Mouse (Mus musculus) liver, embryonic 11.5 days (tissue): Measurements from ENCODE around the gene Cenpn. TPM values are rescaled to one million over a fixed set of nuclear protein-coding genes. Genes with fewer than 3 reads are reported as not detected.

Experiments used
- ATAC-seq: fragments of 200-750 bp; cut with Nextera tagmentation; replicated peaks from 2 replicates; pipeline ENCODE4 v1.8.0; 2017; ENCODE audit warnings: moderate number of reproducible peaks, mild to moderate bottlenecking, moderate TSS enrichment, moderate library complexity; ENCODE audit not compliant: low FRiP score
- DNase-seq: peaks from one replicate; pipeline ENCODE4 v3.0.0-alpha.2; 2017; ENCODE audit warnings: low spot score
- H3K27ac ChIP-seq: fragments of 300-500 bp; sonication (generic); 2 replicates; pipeline ENCODE4 v1.5.1; 2014; ENCODE audit warnings: mild to moderate bottlenecking, low read depth, low read length, control low read depth
- H3K27me3 ChIP-seq: fragments of 300-500 bp; sonication (generic); replicated peaks from 2 replicates; pipeline ENCODE4 v1.6.1; 2014; ENCODE audit warnings: low read length, mixed read lengths; ENCODE audit not compliant: control insufficient read depth, insufficient read depth
- H3K36me3 ChIP-seq: fragments of 300-500 bp; sonication (generic); 2 replicates; pipeline ENCODE4 v1.6.1; 2014; ENCODE audit warnings: mild to moderate bottlenecking, low read length, moderate library complexity, mixed read lengths; ENCODE audit not compliant: control insufficient read depth, insufficient read depth
- H3K4me1 ChIP-seq: fragments of 300-500 bp; sonication (generic); replicated peaks from 2 replicates; pipeline ENCODE4 v1.6.1; 2014; ENCODE audit warnings: low read length, mixed read lengths; ENCODE audit not compliant: control insufficient read depth, insufficient read depth
- H3K4me2 ChIP-seq: fragments of 300-500 bp; sonication (generic); 2 replicates; pipeline ENCODE4 v1.6.1; 2014; ENCODE audit warnings: mild to moderate bottlenecking, control low read depth, moderate library complexity
- H3K4me3 ChIP-seq: fragments of 300-500 bp; sonication (generic); 2 replicates; pipeline ENCODE4 v1.5.1; 2014; ENCODE audit warnings: low read depth, low read length, control low read depth
- H3K9ac ChIP-seq: fragments of 300-500 bp; sonication (generic); 2 replicates; pipeline ENCODE4 v1.6.1; 2014; ENCODE audit warnings: low read depth, low read length, control low read depth
- H3K9me3 ChIP-seq: fragments of 300-500 bp; sonication (generic); 2 replicates; pipeline ENCODE4 v1.6.1; 2016; ENCODE audit warnings: low read length, inconsistent platforms, mixed read lengths; ENCODE audit not compliant: control insufficient read depth
- WGBS: fragments of 180-500 bp; shearing (Covaris S2); extraction: QIAGEN DNeasy Blood & Tissue Kit; methylation state at CpG from one replicate; pipeline ENCODE4 v1.1.7; 2014; 5-methylcytosine and 5-hydroxymethylcytosine counted together
- polyA plus RNA-seq: library from polyadenylated mRNA; unstranded; fragments of >200 nt; fragmentation: Nextera tagmentation; extraction: Ambion mirVana; gene quantifications from 2 replicates; pipeline ENCODE4 v1.2.1, GENCODE M21; 2014

Gene Cenpn
- polyA plus RNA-seq, 1 experiment from 2014 or later = 53.9 TPM

DNA sequence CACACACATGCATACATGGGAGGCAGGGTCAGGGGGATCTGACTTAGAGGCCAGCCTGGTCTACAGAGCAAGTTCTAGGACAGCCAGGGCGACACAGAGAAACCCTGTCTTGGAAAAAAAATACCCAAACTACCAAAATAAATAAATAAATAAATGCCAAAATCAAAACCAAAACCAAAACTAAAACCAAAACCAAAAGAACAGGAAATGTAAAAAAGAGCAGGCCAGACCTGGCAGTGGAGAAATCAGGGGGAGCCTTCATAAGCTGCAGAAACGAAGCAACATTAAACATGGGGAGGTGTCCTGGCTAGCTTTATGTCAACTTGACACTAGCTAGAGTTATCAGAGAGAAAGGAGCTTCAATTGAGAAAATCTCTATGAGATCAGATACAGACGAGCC is 29.4 kb upstream of the Cenpn start:
- WGBS = 86% methylated on average over 3 of the region's 3 CpGs
- Histone ChIP-seq H3K4me3 (no peak overlapping the region), H3K27me3 (no peaks in the 10 kb centered on the region), H3K9me3 (peaks cover 4% of the 10 kb centered on the region; the same call in 1 of the 2 replicates), H3K4me1 (no peaks in the 10 kb centered on the region), H3K9ac (no peak overlapping the region), H3K4me2 (no peak overlapping the region), H3K36me3 (peaks cover 9% of the 10 kb centered on the region; the same call in 1 of the 2 replicates), H3K27ac (no peak overlapping the region)
- DNase-seq (no peak), ATAC-seq (no peak)

DNA sequence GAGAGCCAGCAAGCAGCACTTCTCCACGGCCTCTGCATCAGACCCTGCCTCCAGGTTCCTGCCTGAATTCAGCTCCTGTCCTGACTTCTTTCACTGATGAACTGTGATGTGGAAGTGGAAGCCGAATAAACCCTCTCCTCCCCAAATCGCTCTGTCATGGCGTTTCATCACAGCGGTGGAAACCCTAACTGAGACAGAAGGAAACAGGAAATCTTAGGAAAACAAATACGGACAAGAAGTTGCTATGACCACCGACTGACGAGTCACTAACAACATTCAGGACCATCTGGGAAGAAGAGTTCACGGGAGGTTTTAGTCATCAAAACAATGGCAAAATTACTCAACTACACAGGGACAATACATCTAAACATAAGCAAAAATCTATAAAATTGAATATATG is 28.9 kb upstream of the Cenpn start:
- no peaks in the 10 kb centered on the region for H3K27me3 ChIP-seq
- H3K4me2 ChIP-seq = no peak overlapping the region
- peaks cover 4% of the 10 kb centered on the region; the same call in 1 of the 2 replicates for H3K9me3 ChIP-seq
- H3K36me3 ChIP-seq = peaks cover 9% of the 10 kb centered on the region; the same call in 1 of the 2 replicates
- H3K27ac ChIP-seq = no peak overlapping the region
- no peak overlapping the region for H3K9ac ChIP-seq
- no peak for DNase-seq
- WGBS = 81% methylated on average over 9 of the region's 9 CpGs
- H3K4me3 ChIP-seq = no peak overlapping the region
- no peak for ATAC-seq
- H3K4me1 ChIP-seq = no peaks in the 10 kb centered on the region

GRCm38 (mm10) chr8:116893938-116894337 is 27.6 kb upstream of the Cenpn start:
- WGBS = 75% methylated on average over 11 of the region's 11 CpGs
- Histone ChIP-seq H3K36me3 (peaks cover 9% of the 10 kb centered on the region; the same call in 1 of the 2 replicates), H3K27ac (no peak overlapping the region), H3K9ac (no peak overlapping the region), H3K4me3 (no peak overlapping the region), H3K27me3 (no peaks in the 10 kb centered on the region), H3K9me3 (peaks cover 4% of the 10 kb centered on the region; the same call in 1 of the 2 replicates), H3K4me2 (no peak overlapping the region), H3K4me1 (no peaks in the 10 kb centered on the region)
- no peak for DNase-seq
- ATAC-seq = no peak

- DNase-seq (no peak), ATAC-seq (no peak)
- H3K9ac ChIP-seq = no peak overlapping the region
- H3K36me3 ChIP-seq = peaks cover 4% of the 10 kb centered on the region; the same call in 1 of the 2 replicates
- no peaks in the 10 kb centered on the region for H3K4me1 ChIP-seq
- no peak overlapping the region for H3K27ac ChIP-seq
- H3K27me3 ChIP-seq = no peaks in the 10 kb centered on the region
- no peak overlapping the region for H3K4me3 ChIP-seq
- H3K4me2 ChIP-seq = no peak overlapping the region
- WGBS = 91% methylated on average over 6 of the region's 6 CpGs
- peaks cover 4% of the 10 kb centered on the region; the same call in 1 of the 2 replicates for H3K9me3 ChIP-seq
Measured at GRCm38 (mm10) chr8:116895521-116895920, 26.0 kb upstream of the Cenpn start.

- Histone ChIP-seq H3K27me3 (no peaks in the 10 kb centered on the region), H3K4me1 (no peaks in the 10 kb centered on the region), H3K27ac (no peak overlapping the region), H3K4me2 (no peak overlapping the region), H3K9ac (no peak overlapping the region), H3K36me3 (peaks cover 12% of the 10 kb centered on the region; the same call in 1 of the 2 replicates), H3K4me3 (no peak overlapping the region), H3K9me3 (no peaks in the 10 kb centered on the region)
- DNase-seq (no peak), ATAC-seq (no peak)
- WGBS = 98% methylated on average over 4 of the region's 4 CpGs
Measured at GRCm38 (mm10) chr8:116904736-116905135, 16.8 kb upstream of the Cenpn start.

- Histone ChIP-seq H3K4me2 (no peak overlapping the region), H3K9ac (no peak overlapping the region), H3K4me1 (no peaks in the 10 kb centered on the region), H3K27ac (no peak overlapping the region), H3K36me3 (peaks cover 14% of the 10 kb centered on the region; the same call in 1 of the 2 replicates), H3K27me3 (no peaks in the 10 kb centered on the region), H3K4me3 (no peak overlapping the region), H3K9me3 (no peaks in the 10 kb centered on the region)
- no peak; the same call in 1 of the 2 replicates for ATAC-seq
- 77% methylated on average over 4 of the region's 4 CpGs for WGBS
- no peak for DNase-seq
Measured at GRCm38 (mm10) chr8:116905252-116905651, 16.3 kb upstream of the Cenpn start.

DNA sequence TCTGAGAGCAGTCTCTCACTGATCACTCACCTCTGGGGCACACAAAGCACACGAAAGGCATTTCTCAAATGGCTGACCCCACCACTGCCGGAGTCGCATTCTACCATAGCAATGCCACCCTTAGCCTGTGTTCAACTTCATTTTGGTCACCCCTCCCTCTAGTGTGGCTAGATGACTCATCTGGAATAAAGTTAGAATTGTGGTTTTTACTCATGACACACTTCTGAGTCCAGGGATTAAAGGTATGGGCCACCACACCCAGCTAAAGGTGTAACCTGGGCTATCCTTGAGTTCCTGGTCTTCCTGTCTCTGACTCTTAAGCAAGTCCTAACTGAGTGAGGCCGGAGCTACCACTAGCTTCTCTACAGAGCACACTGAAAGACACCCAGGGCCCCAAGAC is 15.7 kb upstream of the Cenpn start:
- WGBS = 88% methylated on average over 4 of the region's 4 CpGs
- no peaks in the 10 kb centered on the region for H3K9me3 ChIP-seq
- H3K9ac ChIP-seq = no peak overlapping the region
- H3K36me3 ChIP-seq = peaks cover 14% of the 10 kb centered on the region; the same call in 1 of the 2 replicates
- no peak overlapping the region for H3K4me3 ChIP-seq
- no peaks in the 10 kb centered on the region for H3K4me1 ChIP-seq
- DNase-seq = no peak
- H3K27me3 ChIP-seq = no peaks in the 10 kb centered on the region
- H3K4me2 ChIP-seq = no peak overlapping the region
- H3K27ac ChIP-seq = no peak overlapping the region
- no peak for ATAC-seq

- 0 out of 2 replicates have a peak, but pooled peaks cover 11% of the 10 kb centered on the region for H3K36me3 ChIP-seq
- no peaks in the 10 kb centered on the region for H3K9me3 ChIP-seq
- H3K4me2 ChIP-seq = peak overlapping the region; percentile 68
- peak; percentile 68 for ATAC-seq
- DNase-seq = no peak
- H3K27me3 ChIP-seq = no peaks in the 10 kb centered on the region
- WGBS = under 1% methylated on average over 22 of the region's 22 CpGs
- peak overlapping the region; percentile 78 for H3K27ac ChIP-seq
- peak overlapping the region; percentile 88 for H3K9ac ChIP-seq
- peak overlapping the region; percentile 80 for H3K4me3 ChIP-seq
- peaks cover 5% of the 10 kb centered on the region for H3K4me1 ChIP-seq
Measured at GRCm38 (mm10) chr8:116921005-116921336, 559 bp upstream of the Cenpn start.

- peak overlapping the region; percentile 88 for H3K9ac ChIP-seq
- peak overlapping the region; percentile 80 for H3K4me3 ChIP-seq
- no peaks in the 10 kb centered on the region for H3K9me3 ChIP-seq
- 0 out of 2 replicates have a peak, but pooled peaks cover 5% of the 10 kb centered on the region for H3K36me3 ChIP-seq
- ATAC-seq (no peak), DNase-seq (no peak)
- peaks cover 5% of the 10 kb centered on the region for H3K4me1 ChIP-seq
- H3K27ac ChIP-seq = peak overlapping the region; percentile 78; the same call in 1 of the 2 replicates
- H3K27me3 ChIP-seq = no peaks in the 10 kb centered on the region
- 30% methylated on average over 17 of the region's 17 CpGs for WGBS
- H3K4me2 ChIP-seq = peak overlapping the region; percentile 68
Measured at GRCm38 (mm10) chr8:116922060-116922757, 679 bp downstream of the Cenpn start.
